Mouse (Mus musculus) mouse trophoblast stem cell (cell line): ENCODE measurements around the gene Lgals2.
"Not testable (repeated sequence)": the region's sequence is repeated elsewhere in the genome, so short reads cannot be mapped to it uniquely, and the experiment has no call there.

Experiments used
- in situ Hi-C, 2 experiments: fragments of 300-500 bp; cut with MseI, MboI; formaldehyde crosslinking; loops; 2 replicates in 1 of 2; 3 replicates in 1 of 2; pipeline ENCODE4 v1.15.1; 2025

Gene Lgals2

DNA sequence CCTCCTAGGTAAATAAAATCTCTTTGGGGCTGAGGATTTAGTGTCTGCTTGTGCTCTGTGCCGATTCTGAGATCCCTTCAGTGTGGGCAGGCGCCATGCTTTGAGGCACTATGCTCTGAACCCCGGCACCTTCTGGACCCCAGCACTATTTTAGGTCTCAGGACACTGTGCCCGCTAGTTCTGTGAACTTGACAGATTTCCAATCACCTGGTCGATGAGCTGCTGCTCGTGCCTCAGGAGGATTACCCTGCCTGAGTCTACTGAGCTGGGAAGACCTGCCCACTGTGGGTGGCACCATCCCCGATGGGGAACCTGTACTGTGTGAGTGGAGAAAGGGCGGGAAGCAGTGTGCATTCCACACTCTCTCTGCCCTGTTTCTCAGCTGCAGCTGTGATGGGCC, 19.7 kb upstream of the Lgals2 start:
- in situ Hi-C loops, result no loop called here

DNA sequence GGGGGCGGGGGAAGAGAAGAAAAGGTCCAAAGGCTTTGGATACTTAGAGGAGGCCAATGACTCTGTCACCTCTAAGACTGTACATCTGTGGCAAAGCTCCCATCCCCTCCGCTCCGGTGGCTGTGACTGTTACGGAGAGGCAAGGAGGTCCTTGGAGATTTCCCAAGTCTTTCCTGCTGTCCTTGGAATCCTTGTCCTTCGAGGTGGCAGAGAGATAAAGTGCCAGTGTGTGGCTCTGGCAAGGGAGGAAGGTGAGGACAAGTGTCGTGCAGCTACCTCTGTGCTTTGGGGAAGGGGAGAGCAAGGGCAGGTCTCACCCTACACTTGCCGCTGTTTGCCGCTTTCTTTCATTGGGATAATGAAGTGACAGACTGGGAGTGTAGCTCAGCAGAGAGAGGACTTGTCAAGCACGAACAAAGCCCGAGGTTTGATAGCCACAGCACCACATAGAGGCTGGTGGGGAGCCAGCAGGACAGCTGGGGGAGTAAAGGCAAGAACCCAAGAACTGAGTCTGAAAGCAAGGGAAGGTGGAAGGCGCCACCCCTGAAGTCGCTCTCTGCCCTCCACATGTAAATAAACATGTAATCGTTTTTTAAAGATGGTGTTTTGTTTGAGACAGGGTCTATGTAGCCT, 18.6 kb upstream of the Lgals2 start:
- in situ Hi-C loops, result no loop called here

DNA sequence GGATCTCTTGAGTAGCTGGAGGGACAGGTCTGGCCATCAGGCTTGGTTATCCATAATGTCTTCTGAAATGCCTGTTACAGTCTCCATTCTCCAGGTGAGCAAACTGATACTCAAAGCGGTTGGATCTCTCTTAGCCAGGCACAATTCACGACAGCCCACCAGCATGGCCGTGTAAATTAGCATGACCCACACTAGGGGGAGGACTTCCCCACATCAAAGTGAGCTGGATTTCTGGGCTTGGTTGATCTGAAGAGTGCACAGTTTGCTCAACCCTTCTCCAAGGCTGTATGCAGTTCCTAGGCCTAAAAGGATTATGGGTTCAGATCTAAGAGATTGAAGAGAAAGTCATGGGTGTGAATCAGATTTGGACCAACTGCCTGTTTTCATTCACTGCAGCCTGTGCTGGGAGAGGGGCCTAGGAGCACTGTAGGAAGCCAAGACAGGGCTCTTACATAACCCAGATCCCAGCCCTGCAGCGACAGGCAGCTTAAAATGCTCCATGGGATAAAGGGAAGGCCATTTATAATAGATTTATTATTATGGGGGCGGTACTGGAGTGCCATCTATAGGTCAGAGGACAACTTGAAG, 16.8 kb upstream of the Lgals2 start:
- in situ Hi-C loops, result no loop called here

DNA sequence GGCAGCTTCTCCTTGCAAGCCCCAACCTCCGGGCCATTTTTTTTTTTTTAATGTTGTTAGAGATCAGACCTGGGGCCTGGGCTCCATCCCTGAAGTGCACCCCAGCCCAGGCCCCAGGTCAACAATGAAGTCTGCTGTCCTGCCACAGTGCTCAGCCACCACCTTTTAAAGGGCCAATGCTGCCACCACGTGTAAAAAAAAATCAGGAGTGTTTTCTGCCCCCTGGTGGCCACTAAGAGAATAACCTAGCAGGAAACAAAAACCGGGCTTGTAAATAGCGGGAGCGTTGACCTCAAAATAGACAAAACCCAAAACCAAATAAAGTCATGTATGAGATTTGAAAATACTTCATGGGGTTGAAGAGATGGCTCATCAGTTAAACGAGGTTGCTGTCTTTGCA, 14.4 kb upstream of the Lgals2 start:
- in situ Hi-C loops, result no loop called here

DNA sequence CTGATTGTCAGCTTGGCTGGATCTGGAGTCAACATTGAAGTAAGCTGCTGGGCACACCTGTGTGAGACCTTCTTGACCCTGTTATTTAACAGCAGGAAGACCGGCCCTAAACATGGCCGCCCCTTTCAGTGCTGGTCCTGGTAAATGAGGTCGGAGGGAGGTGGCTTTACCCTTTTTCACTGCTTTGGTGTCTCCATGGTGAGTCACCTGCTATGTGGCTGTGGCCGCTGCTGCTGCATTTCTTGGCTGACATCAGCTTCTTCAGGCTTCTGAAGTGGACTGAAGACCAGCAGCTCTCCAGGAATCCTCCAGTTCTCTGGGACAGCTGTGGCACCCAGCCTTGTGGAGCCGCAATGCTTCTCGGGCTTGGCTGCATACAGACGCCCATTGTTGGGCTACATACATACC, 13.5 kb upstream of the Lgals2 start:
- in situ Hi-C loops, result no loop called here

DNA sequence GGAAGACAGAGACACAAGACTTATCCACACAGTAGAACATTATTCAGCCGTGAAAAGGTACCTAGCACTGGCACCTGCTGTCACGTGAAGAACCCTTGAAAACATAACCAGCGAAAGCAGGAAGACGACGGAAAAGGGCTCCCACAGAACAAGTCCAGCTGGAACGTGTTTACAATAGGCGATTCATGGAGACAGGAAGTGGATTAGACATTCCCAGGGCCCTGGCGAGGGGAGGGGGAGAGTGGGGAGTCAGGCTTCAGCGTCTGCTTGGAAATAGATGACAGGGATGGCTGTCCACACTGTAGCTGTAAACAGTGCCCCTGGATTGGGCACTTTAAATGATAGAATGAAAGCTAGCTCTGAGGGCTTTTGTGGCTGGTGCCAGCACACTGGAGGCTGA, 13.1 kb upstream of the Lgals2 start:
- in situ Hi-C loops, result no loop called here

DNA sequence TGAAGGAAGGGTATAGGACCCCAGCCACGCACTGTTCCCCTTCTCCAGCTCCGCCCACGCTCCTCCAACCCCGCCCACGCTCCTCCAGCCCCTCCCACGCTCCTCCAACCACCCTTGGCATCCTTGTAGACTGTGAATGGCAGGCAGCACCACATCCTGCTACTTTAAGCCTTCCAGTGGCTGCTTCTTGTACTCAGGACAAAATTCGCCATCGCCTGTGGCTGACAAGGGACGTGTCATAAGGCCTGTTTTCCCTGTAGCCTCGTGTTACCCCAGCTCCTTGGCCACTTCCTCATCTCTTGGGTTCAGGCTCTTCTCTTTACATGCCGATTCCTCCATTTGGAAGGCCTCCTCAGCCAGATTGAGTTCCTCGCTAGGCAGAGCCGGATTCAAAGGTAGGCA, 8.5 kb upstream of the Lgals2 start:
- in situ Hi-C loops, result no loop called here

DNA sequence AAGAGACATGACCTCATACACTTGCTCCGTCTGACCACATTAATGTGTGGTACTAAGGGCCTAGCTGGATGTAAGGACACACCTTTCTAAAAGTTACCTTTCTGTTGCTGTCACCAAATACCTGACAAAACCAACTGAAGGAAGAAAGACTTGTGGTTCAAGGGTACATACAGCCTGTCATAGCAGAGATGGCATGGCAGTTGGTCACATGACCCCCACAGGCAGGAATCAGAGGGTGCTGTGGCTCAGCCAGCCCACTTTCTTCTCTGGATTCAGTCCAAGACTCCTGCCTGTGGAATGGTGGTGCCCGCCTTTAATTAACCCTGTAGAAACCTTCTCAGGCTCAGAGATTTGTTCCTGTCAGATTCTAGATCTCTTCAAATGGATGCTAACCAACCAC, 7.8 kb upstream of the Lgals2 start:
- in situ Hi-C loops, result no loop called here

DNA sequence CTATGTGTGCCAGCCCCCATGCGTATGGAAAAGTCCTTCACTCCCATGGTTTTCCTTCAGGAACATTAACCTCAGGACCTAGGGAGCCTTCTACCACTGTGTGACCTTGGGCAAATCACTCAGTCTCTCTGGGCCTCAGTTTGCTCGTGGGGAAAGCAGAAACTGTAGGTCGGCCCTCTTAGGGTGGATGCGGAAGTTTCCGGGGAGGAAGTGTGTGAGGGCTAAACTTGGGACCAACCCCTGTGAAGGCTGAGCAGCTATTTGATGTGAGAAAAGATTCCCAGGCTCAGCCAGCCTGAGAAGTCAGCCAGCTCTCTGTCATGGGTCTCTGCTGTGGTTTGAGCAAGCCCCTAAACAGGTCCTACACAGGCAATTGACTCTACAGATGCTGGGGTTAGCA, 7.0 kb upstream of the Lgals2 start:
- in situ Hi-C loops, result no loop called here

DNA sequence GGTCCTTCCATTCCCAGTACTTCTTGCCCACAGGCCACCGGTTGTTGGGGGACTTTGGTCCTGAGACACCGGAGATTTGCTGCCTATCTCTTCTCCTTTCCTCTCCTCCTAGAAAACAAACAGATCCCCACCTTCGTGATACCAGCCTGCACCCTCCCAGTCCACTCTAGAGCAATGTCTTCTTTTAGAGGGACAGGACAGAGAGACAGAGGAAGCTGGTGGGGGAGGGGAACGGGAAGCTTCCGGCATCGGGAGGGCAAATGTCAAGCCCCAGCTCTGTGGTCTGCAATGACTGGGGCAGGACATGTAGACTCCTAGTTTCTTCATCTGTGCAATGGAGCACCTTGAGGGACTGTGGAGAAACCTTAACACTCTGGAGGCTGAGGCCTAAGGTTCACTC, 4.4 kb upstream of the Lgals2 start:
- in situ Hi-C loops, result loop anchor here in 1 of 2 experiments (5.0 kb wide), 1 partner anchor 37 kb away; no protein-coding TSS in a partner anchor

DNA sequence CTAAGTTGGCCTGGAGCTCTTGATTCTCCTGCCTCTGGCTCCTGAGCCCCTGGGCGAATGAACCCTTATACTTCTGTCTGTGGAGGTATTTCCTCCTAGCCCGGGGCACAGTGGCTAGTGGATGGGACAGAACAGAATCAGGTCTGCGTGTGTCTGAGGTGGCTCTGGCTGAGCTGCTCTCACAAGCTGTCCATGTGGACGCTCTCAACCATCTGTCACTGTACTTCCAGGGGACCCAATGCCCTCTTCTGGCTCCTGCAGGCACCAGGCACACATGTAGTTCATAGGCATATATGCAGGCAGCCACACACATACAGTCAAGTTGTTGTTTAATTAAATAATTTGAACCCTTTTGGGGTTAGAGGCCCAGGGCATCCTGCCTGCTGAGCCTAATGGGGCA, 4.0 kb upstream of the Lgals2 start:
- in situ Hi-C loops, result loop anchor here in 1 of 2 experiments (5.0 kb wide), 1 partner anchor 37 kb away; no protein-coding TSS in a partner anchor

DNA sequence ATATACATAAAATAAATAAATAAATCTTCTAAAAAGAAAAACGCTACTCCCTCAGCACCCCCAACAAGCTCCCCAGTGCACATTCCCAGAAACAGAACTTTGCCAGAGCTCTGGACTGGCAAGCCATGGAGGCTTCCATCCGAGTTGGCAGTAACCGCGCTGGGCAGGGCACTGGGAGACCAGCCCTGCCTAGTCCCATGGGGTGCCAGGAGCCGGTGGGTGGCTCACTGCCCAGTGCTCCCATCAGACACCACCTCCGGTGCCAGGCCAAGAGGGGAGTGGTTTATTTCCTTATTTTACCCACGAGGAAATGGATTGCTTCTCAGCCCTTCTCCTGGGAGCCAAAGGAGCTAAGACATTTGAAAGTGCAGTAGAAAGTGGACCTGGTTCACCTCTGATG, 1.7 kb upstream of the Lgals2 start:
- in situ Hi-C loops, result loop anchor here in 1 of 2 experiments (5.0 kb wide), 1 partner anchor 35 kb away; no protein-coding TSS in a partner anchor

DNA sequence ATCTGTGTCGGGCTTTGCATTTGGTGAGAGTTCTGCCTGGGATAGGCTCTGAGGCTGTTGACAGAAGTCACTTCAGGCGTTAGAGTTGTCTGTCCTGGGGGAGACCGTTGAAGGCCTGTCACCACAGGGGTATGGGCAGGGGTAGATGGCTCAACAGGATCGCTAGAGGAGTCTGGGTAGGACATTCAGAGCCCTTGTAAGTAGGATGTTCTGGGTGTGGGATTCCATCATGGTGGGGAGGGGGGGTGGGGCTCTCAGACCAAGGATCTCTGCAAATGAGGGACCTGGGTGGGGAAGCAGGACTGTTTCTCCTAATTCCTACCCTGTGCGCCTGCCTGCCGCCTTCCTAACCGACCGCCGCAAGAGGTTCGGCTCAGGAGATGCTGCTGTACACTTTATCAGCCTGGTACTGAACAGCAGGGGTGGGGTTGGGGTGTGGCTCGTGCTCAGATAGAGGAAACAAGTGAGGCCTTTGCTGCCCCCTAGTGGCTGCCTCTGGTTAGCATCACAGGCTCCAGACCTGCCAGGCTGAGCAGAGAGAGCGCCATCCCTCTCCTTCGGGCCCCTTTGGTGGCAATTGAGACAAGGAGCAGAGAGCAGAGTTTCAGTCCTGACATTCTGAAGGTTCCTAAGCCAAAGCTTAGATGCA, 3.7 kb downstream of the Lgals2 start:
- in situ Hi-C loops, result no loop called here

DNA sequence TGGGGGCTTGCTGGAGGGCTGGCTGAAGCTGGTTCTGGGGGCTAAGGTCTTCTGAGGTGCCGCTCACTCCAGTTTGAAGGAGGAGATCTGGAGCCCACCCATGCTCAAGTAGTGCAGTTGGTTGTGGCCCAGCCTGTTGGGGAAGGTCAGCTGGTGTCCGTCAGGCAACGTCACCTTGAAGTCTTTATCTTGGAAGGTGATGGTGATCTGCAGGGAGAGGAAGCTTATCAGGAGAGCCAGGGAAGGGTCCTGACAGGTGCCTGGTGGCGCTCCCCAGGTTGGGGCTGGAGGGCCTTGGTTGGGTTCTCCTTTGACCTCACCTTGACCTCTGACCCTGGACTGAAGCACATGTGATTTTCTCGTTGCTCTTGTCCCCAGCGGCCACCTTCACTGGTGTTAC, 4.4 kb downstream of the Lgals2 start:
- in situ Hi-C loops, result no loop called here

DNA sequence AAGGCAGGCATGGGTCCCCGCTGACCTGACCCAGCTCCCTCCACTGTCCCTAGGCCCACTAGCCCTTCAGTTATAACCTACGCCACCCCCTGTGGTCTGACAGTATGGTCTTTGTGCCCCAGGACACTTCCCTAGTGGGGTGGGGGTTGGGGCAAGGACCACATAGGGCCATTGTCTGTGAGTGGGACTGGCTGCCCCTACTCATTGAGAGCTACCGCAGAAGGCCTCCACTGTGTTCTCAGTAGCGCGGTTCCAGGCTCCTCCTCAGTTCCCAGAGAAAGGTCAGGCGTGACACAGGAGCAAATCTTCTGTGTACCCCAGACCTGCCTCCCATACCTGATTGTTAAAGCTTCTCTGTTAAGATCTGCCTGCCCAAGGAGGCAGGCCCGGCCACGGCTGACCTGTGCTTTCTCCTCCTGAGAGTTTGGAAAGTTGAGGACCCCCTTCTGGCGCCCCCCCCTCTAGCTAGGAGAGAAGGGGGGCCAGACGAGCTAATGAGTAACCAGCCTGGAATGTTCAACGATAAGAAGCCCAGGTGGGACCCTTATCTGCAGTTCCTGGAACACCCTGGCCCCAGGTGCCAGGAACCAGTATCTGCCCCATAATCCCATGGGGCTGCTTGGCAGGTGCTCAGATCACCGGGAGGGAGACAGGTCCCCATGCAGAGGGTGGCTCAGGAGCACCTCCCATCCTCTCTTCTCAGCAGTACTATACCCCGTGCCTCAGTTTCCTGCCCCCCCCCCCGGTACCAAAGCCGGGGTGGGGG, 5.1 kb downstream of the Lgals2 start:
- in situ Hi-C loops, result no loop called here

DNA sequence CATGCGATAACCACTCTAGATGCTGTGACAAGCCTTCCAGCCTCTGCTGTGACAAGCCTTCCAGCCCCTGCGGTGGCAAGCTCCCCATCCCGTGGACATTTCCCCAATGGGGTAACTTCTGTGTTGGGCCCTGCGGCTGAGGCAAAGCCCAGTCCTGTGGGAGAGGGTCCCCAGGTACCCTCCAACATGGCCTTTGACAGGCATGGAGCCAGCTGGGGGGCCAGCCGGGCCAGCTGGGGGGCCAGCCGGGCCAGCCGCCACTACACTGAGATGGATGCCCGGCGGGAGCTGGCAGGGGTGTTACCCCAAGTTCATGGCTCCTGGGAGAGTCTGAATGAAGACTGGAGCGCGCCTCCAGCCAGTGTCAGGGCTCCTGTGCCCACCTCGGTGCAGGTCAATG, 5.8 kb downstream of the Lgals2 start:
- in situ Hi-C loops, result no loop called here

DNA sequence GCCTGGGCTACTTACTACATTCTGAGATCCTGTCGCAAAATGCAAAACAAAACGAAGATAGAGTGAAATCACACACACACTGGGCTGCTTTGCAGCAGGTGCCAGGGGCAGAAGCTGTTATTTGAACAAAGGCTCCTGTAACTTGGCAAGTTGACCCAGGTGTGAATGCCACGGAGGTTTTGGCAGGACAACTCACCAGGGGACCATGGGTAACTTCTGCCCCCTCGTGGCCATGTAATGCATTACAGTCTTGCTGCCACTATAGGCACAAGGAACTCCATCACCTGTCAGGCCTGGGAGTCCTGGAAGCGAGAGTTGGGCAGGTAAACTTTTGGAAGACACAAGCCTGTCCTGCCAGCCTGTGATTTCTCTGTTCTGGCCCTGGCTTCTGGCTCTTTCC, 6.9 kb downstream of the Lgals2 start:
- in situ Hi-C loops, result no loop called here

DNA sequence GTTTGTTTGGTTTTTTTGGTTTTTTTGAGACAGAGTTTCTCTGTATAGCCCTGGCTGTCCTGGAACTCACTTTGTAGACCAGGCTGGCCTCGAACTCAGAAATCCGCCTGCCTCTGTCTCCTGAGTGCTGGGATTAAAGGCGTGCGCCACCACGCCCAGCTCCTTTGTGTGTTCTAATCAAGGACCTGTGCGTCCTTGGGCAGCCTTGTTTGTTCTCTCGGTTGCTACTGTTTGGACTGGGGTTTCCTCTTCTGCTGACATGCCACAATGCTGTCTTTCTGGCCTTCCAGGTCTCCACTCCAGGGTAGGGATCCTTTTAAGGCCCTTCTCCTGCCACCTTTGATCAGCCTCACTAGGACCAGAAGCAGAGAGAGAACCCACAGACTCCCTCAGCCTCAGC, 8.5 kb downstream of the Lgals2 start:
- in situ Hi-C loops, result not testable (repeated sequence)

DNA sequence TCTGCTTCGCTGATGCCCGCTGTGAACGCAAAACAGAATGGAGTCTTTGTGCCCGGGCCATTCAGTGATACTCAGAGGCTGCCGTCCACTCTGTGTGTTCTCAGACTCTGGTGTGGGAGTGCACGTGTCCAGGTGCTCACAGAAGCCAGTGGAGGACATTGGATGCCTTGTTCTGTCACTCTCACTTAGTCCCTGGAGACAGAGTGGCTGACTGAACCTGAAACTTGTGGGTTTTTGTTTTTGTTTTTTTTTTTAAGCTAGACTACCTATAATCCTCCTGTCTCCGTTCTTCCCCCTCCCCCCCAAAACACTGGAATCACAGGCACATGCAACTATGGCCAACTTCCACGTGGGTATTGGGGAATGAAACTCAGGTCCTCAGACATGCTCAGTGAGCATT, 9.0 kb downstream of the Lgals2 start:
- in situ Hi-C loops, result no loop called here

DNA sequence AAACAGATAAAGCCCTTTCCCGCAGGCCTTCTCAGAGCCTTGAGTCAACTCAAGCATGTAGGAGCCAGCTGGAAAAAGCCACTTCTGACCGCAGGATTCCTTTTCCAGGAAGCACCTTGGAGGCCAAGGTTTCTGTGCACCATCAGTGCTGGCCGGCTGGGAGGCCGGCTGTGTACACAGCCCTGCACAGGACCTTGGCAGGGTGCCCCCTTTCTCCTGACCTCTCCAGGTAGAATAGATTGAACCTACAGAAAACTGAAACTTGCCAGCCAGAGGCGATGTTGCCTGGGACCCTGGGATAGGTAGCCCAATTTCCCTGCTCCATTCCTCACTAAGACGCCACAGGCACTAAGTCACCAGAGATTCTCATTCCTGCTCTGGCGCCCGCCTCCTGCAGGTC, 9.5 kb downstream of the Lgals2 start:
- in situ Hi-C loops, result no loop called here

DNA sequence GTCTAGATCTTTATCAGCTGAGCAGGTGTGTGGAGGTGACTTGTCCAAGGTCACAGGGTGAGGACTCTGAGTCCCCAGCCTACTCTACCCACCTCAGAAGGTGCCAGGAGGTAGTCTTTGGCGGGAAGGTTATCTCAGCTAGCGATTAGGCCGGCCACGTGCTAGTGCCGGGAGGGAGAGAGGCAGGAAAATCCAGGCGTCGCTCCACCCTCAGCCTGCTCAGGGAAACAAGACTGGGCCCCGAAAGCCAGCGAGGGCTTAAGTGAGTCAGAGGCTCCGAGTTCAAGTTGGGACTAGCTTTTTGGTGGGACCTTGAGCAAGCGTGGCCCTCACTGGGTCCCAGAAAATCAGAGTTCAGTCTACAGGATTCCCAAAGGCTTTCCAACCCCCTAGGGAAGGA, 10.0 kb downstream of the Lgals2 start:
- in situ Hi-C loops, result no loop called here

DNA sequence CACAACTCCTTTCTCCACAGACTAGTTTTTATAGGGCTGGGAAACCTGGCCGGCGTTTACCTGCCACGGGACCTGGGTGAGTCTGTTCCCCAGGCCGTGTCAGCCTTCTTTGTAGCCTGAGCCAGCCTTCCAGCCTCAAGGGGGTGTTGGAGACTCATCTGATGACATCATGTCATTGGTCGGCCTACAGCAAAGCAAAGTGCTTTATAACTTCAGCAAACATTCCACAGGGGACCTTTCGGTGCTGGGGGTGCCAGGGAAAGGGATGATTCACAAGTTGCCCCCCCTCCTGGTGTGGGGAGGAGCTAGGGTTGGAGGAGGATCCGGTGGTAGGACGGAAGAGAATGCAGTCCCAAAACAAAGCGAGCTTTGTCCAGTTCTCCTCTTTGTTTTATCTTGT, 10.5 kb downstream of the Lgals2 start:
- in situ Hi-C loops, result no loop called here
